Mouse (Mus musculus) testis, adult 2 months (tissue): Measurements from ENCODE around the gene Aox3.

ENCODE experiments used
- CTCF ChIP-seq: fragments of 200-500 bp; IDR thresholded peaks from 2 replicates; pipeline ENCODE4 v1.5.1; 2012; ENCODE audit warnings: low read depth, mild to moderate bottlenecking, inconsistent platforms, low read length, moderate library complexity; ENCODE audit not compliant: control insufficient read depth, insufficient read depth, insufficient replicate concordance
- POLR2A ChIP-seq: fragments of 200-500 bp; IDR thresholded peaks from 2 replicates; pipeline ENCODE4 v1.6.1; 2012; ENCODE audit warnings: low read depth, mild to moderate bottlenecking, inconsistent platforms, low read length, moderate library complexity; ENCODE audit not compliant: control insufficient read depth

DNA sequence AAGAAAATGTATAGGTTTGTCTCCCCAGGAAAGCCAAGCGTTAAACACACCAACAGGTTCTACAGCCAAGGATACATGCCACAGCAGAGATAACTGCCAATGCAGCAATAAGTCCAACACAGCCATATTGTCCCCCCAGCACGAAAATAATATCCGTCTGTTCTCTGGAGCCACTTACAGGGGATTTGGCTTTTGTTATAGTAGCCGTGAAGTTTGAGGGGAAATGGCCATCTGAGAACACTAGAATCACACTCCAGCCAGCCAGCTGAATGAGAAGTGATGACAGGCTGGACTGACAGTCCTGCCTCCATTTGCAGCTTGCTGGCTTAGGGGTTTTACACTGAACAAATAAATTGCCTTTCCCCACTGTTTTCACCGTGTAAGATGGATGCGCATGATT, 108.1 kb downstream of the Aox3 start:
- TF ChIP-seq POLR2A: no peak
- TF ChIP-seq CTCF: no peak
